Mouse (Mus musculus) liver, postnatal 0 days (tissue): ENCODE results near the gene Atrnl1. TPM values are rescaled to one million over a fixed set of nuclear protein-coding genes. Genes with fewer than 3 reads are reported as not detected.

Experiments used
- ATAC-seq: fragments of 200-750 bp; cut with Nextera tagmentation; 2 replicates; pipeline ENCODE4 v1.8.0; 2017; ENCODE audit warnings: mild to moderate bottlenecking, moderate library complexity
- DNase-seq: peaks from one replicate; pipeline ENCODE4 v3.0.0-alpha.2; 2016
- H3K27ac ChIP-seq: fragments of 300-500 bp; sonication (generic); 2 replicates; pipeline ENCODE4 v1.5.1; 2014; ENCODE audit warnings: antibody characterized with exemption, moderate library complexity, mild to moderate bottlenecking, low read depth
- H3K27me3 ChIP-seq: fragments of 300-500 bp; sonication (generic); 2 replicates; pipeline ENCODE4 v1.6.1; 2014; ENCODE audit warnings: low read length, control low read depth, mixed read lengths; ENCODE audit not compliant: insufficient read depth
- H3K36me3 ChIP-seq: fragments of 300-500 bp; sonication (generic); replicated peaks from 2 replicates; pipeline ENCODE4 v1.6.1; 2014; ENCODE audit warnings: mild to moderate bottlenecking, control low read depth, low read length, moderate library complexity, mixed read lengths; ENCODE audit not compliant: insufficient read depth
- H3K4me1 ChIP-seq: fragments of 300-500 bp; sonication (generic); 2 replicates; pipeline ENCODE4 v1.6.1; 2014; ENCODE audit warnings: antibody characterized with exemption, mild to moderate bottlenecking, control low read depth; ENCODE audit not compliant: insufficient read depth
- H3K4me2 ChIP-seq: fragments of 300-500 bp; sonication (generic); 2 replicates; pipeline ENCODE4 v1.6.1; 2014; ENCODE audit warnings: low read depth, mild to moderate bottlenecking, low read length, moderate library complexity, mixed read lengths
- H3K4me3 ChIP-seq: fragments of 300-500 bp; sonication (generic); 2 replicates; pipeline ENCODE4 v1.5.1; 2014; ENCODE audit warnings: low read depth, low read length
- H3K9ac ChIP-seq: fragments of 300-500 bp; sonication (generic); replicated peaks from 2 replicates; pipeline ENCODE4 v1.6.1; 2014; ENCODE audit warnings: mild to moderate bottlenecking, moderate library complexity
- H3K9me3 ChIP-seq: fragments of 300-500 bp; sonication (generic); 2 replicates; pipeline ENCODE4 v1.6.1; 2016; ENCODE audit warnings: mild to moderate bottlenecking, control low read depth, low read length, mixed read lengths
- CTCF ChIP-seq: sonication (generic); IDR thresholded peaks from 2 replicates; pipeline ENCODE4 v1.5.1; 2016; ENCODE audit warnings: antibody characterized with exemption, low read depth
- EP300 ChIP-seq: IDR thresholded peaks from 2 replicates; pipeline ENCODE4 v1.6.1; 2016; ENCODE audit warnings: antibody characterized with exemption, low read depth, mild to moderate bottlenecking
- WGBS: fragments of 180-500 bp; shearing (Covaris S2); extraction: QIAGEN DNeasy Blood & Tissue Kit; methylation state at CpG from one replicate; pipeline ENCODE4 v1.1.7; 2014; ENCODE audit not compliant: insufficient replicate concordance; 5-methylcytosine and 5-hydroxymethylcytosine counted together
- polyA plus RNA-seq: library from polyadenylated mRNA; unstranded; fragments of >200 nt; fragmentation: Nextera tagmentation; extraction: Ambion mirVana; gene quantifications from 2 replicates; pipeline ENCODE4 v1.2.1, GENCODE M21; 2015

Atrnl1 gene
- polyA plus RNA-seq, 1 experiment from 2014 or later: 0.70 TPM

DNA sequence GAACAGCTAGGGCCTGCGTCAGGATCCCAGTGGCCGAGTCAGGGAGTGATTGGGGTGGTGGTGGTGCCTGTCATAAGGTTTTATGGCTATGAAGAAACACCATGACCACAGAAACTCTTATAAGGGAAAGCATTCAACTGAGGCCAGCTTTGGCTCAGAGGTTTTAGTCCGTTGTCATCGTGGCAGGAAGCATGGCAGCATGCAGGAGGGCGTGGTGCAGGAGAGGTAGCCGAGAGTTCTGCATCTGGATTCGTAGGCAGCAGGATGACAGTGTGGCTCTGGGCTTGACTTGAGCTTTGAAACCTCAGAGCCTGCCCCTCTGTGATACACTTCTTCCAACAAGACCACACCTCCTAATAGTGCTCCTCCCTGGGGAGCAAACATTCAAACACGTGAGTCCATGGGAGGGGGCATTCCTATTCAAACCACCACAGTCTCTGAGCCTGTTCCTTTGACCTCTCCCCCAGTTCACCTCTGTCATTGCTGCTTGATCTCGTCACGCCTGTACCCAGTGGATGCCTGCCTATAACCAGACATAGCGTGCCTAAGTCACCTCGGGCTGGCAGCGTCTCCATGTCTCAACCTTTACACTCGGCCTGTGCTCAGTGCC is 412.5 kb downstream of the Atrnl1 start:
- H3K4me1 ChIP-seq: no peaks in the 10 kb centered on the region
- TF ChIP-seq EP300 (no peak), CTCF (no peak)
- no peaks in the 10 kb centered on the region for H3K9me3 ChIP-seq
- ATAC-seq: 0 out of 2 replicates have a peak, but pooled peaks have one; percentile 29
- DNase-seq: no peak
- no peak overlapping the region for H3K9ac ChIP-seq
- no peak overlapping the region for H3K4me3 ChIP-seq
- no peaks in the 10 kb centered on the region; the same call in 1 of the 2 replicates for H3K36me3 ChIP-seq
- H3K4me2 ChIP-seq: no peak overlapping the region
- no peak overlapping the region for H3K27ac ChIP-seq
- WGBS: 70% methylated on average over 14 of the region's 14 CpGs
- no peaks in the 10 kb centered on the region for H3K27me3 ChIP-seq

DNA sequence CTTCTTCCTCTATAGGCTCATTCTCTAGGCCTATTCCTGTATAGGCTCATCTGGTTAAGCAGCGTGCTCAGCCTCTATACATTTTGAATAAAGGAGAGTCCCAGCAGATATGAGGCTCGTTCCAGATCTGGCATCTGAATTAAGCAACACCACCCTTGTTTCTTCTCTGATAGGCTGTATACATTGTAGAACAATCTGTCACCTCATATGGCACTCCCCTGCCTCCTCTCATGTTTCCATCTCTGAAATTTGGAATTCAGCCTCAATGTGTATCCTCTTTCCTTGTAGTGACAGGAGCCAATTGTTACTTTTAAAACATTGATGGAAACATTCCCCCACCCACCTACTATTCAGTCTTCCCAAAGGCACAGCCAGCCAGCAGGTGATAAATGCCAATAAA is 414.2 kb downstream of the Atrnl1 start:
- H3K36me3 ChIP-seq: no peaks in the 10 kb centered on the region; the same call in 1 of the 2 replicates
- ATAC-seq (no peak), DNase-seq (no peak)
- no peak overlapping the region for H3K27ac ChIP-seq
- H3K4me1 ChIP-seq: no peaks in the 10 kb centered on the region
- no peaks in the 10 kb centered on the region for H3K9me3 ChIP-seq
- H3K9ac ChIP-seq: no peak overlapping the region
- TF ChIP-seq EP300: no peak
- no peaks in the 10 kb centered on the region for H3K27me3 ChIP-seq
- 86% methylated on average over 2 of the region's 2 CpGs for WGBS
- no peak overlapping the region for H3K4me3 ChIP-seq
- no peak overlapping the region for H3K4me2 ChIP-seq

DNA sequence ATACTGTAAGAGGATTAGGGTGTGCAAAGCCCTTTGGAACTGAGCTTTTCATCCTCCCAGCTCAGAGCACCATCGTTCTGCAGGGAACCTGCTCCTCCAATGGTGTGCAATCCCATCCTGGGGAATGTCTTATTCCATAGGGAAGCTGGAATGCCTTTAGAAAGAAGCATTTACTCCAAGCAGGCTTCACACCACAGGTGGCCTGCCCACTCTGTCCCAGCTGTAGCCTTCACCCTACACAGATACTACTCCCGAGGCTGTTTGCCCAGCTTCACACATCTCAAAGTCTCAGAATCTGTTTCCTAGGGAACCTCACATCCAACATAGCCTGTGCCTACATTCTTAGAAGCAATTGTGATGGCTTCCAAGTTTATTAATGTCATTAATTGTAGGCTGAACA is 418.8 kb downstream of the Atrnl1 start:
- Histone ChIP-seq H3K27ac (no peak overlapping the region), H3K4me3 (no peak overlapping the region), H3K9me3 (0 out of 2 replicates have a peak, but pooled peaks cover 3% of the 10 kb centered on the region), H3K4me2 (no peak overlapping the region), H3K36me3 (no peaks in the 10 kb centered on the region; the same call in 1 of the 2 replicates), H3K4me1 (no peaks in the 10 kb centered on the region), H3K27me3 (no peaks in the 10 kb centered on the region), H3K9ac (no peak overlapping the region)
- DNase-seq (no peak), ATAC-seq (no peak)
- WGBS: 74% methylated on average over 2 of the region's 2 CpGs
- TF ChIP-seq CTCF: no peak
- no peak for TF ChIP-seq EP300

DNA sequence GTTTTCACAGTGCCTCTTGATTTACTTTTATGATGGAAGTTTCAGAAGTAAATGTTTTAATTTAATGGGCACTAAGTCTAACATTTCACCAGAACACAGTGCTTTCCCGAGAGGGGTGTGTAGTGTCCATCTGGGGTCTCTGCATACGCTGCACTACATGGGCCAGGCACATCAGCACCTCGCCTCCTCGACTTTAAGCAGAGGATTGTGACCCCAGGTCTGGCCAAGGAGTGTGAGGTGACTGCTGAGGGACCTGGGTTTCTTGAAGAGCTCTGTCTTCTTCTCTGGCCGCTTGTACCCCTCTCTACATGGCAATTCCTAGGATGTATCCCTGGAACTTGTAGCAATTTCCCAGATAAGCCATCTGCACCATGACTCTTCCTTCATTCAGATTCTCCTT is 422.4 kb downstream of the Atrnl1 start:
- DNase-seq (no peak), ATAC-seq (no peak)
- H3K27me3 ChIP-seq: no peaks in the 10 kb centered on the region
- no peak for TF ChIP-seq EP300
- TF ChIP-seq CTCF: no peak
- no peak overlapping the region for H3K4me2 ChIP-seq
- no peaks in the 10 kb centered on the region for H3K4me1 ChIP-seq
- no peak overlapping the region for H3K27ac ChIP-seq
- no peak overlapping the region for H3K4me3 ChIP-seq
- 0 out of 2 replicates have a peak, but pooled peaks cover 3% of the 10 kb centered on the region for H3K9me3 ChIP-seq
- 83% methylated on average over 5 of the region's 5 CpGs for WGBS
- H3K36me3 ChIP-seq: no peaks in the 10 kb centered on the region
- no peak overlapping the region for H3K9ac ChIP-seq

DNA sequence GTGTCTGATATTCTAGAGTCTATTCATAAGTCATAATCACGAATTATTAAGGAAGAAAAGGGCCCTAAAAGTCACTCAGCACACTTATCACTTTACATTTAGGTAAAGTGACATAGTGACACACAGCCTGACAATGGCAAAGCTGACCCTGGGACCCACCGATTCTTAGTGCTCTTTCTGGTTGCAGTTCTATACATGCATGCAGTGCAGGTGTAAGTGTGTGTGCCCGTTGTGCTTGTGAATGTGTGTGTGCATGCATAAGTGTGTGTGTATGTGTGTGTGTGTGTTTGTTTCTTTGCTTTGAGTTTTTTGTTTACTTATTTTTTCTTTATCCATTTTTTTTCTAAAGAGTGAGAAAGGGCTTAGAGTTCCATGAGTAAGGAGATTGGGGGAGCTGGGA is 425.3 kb downstream of the Atrnl1 start:
- Histone ChIP-seq H3K27me3 (no peaks in the 10 kb centered on the region), H3K4me1 (no peaks in the 10 kb centered on the region), H3K27ac (no peak overlapping the region), H3K9me3 (no peaks in the 10 kb centered on the region), H3K36me3 (no peaks in the 10 kb centered on the region), H3K9ac (no peak overlapping the region), H3K4me3 (no peak overlapping the region), H3K4me2 (no peak overlapping the region)
- TF ChIP-seq CTCF (no peak), EP300 (no peak)
- no peak for ATAC-seq
- no peak for DNase-seq
- 75% methylated on average over 3 of the region's 3 CpGs for WGBS

DNA sequence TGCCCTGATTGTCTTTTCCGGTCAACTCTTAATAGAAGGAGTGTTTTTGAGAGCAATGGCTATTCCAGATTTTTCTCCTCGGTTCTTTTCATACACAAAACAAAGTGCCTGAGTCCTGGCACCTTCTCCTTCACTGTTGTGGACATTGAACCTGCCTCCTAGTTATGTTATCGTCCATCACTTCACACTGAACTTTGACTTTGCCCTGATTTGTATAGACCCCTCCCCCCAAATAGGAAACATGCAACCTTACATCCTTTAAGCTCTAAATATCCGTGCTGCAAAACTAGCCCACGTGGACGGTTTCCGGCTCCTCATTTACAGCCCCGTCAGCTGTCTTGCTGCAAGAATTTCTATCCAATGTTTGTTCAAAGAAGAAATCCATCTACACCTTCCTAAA is 432.3 kb downstream of the Atrnl1 start:
- Histone ChIP-seq H3K27me3 (no peaks in the 10 kb centered on the region), H3K36me3 (no peaks in the 10 kb centered on the region), H3K4me3 (no peak overlapping the region), H3K27ac (peak overlapping the region; percentile 76), H3K4me1 (peaks cover 3% of the 10 kb centered on the region; the same call in 1 of the 2 replicates), H3K9me3 (no peaks in the 10 kb centered on the region), H3K4me2 (peak overlapping the region; percentile 36), H3K9ac (no peak overlapping the region)
- ATAC-seq (peak; percentile 78), DNase-seq (no peak)
- TF ChIP-seq EP300: no peak
- no peak for TF ChIP-seq CTCF
- WGBS: 67% methylated on average over 8 of the region's 8 CpGs
